Mouse (Mus musculus): ENCODE measurements at regions not wholly inside any gene's neighbourhood (a gene's known extent, or its start where the extent isn't known, plus 50 kb on each side); places are given as distances from the start of the nearest gene placed in this dataset.
"Not testable (repeated sequence)": the region's sequence is repeated elsewhere in the genome, so short reads cannot be mapped to it uniquely, and the experiment has no call there.

- DNase-seq (ENCODE audit: extremely low spot score, low read depth, low spot score): no peak
Observed at GRCm38 (mm10) chr5:28775648-28776359, 308.7 kb upstream of the Shh start.

- no peak for DNase-seq (ENCODE audit: extremely low spot score, low read depth, low spot score)
Observed at GRCm38 (mm10) chr5:28771796-28772195, 304.7 kb upstream of the Shh start.

GRCm38 (mm10) chr5:28756171-28756948 is 289.3 kb upstream of the Shh start:
- DNase-seq (ENCODE audit: extremely low spot score, low read depth, low spot score): no peak

GRCm38 (mm10) chr5:28751821-28752220 is 284.8 kb upstream of the Shh start:
- not testable (repeated sequence) for DNase-seq (ENCODE audit: extremely low spot score, low read depth, low spot score)

GRCm38 (mm10) chr5:28734768-28735167 is 267.7 kb upstream of the Shh start:
- DNase-seq (ENCODE audit: extremely low spot score, low read depth, low spot score): no peak

GRCm38 (mm10) chr5:28722067-28722466 is 255.0 kb upstream of the Shh start:
- DNase-seq (ENCODE audit: extremely low spot score, low read depth, low spot score): no peak

GRCm38 (mm10) chr5:28714978-28715377 is 247.9 kb upstream of the Shh start:
- no peak for DNase-seq (ENCODE audit: extremely low spot score, low read depth, low spot score)

GRCm38 (mm10) chr5:28710517-28710916 is 243.5 kb upstream of the Shh start:
- no peak for DNase-seq (ENCODE audit: extremely low spot score, low read depth, low spot score)

- no peak for DNase-seq (ENCODE audit: extremely low spot score, low read depth, low spot score)
Observed at GRCm38 (mm10) chr5:28709626-28710025, 242.6 kb upstream of the Shh start.

- no peak for DNase-seq (ENCODE audit: extremely low spot score, low read depth, low spot score)
Observed at GRCm38 (mm10) chr5:28704359-28704758, 237.3 kb upstream of the Shh start.

GRCm38 (mm10) chr5:28696966-28697365 is 229.9 kb upstream of the Shh start:
- no peak for DNase-seq (ENCODE audit: extremely low spot score, low read depth, low spot score)

- DNase-seq (ENCODE audit: extremely low spot score, low read depth, low spot score): no peak
Observed at GRCm38 (mm10) chr5:28690110-28690509, 223.1 kb upstream of the Shh start.

- DNase-seq (ENCODE audit: extremely low spot score, low read depth, low spot score): no peak
Observed at GRCm38 (mm10) chr5:28689651-28690050, 222.6 kb upstream of the Shh start.

- DNase-seq (ENCODE audit: extremely low spot score, low read depth, low spot score): no peak
Observed at GRCm38 (mm10) chr5:28689136-28689535, 222.1 kb upstream of the Shh start.

GRCm38 (mm10) chr5:28682821-28683220 is 215.8 kb upstream of the Shh start:
- no peak for DNase-seq (ENCODE audit: extremely low spot score, low read depth, low spot score)

- DNase-seq (ENCODE audit: extremely low spot score, low read depth, low spot score): no peak
Observed at GRCm38 (mm10) chr5:28680311-28680710, 213.3 kb upstream of the Shh start.

GRCm38 (mm10) chr5:28679761-28680160 is 212.7 kb upstream of the Shh start:
- DNase-seq (ENCODE audit: extremely low spot score, low read depth, low spot score): no peak

- DNase-seq (ENCODE audit: extremely low spot score, low read depth, low spot score): no peak
Observed at GRCm38 (mm10) chr5:28630186-28630585, 163.1 kb upstream of the Shh start.

GRCm38 (mm10) chr5:28611885-28612284 is 144.8 kb upstream of the Shh start:
- DNase-seq (ENCODE audit: extremely low spot score, low read depth, low spot score): no peak

- DNase-seq (ENCODE audit: extremely low spot score, low read depth, low spot score): no peak
Observed at GRCm38 (mm10) chr5:28596537-28597314, 129.7 kb upstream of the Shh start.

GRCm38 (mm10) chr5:28571347-28571998 is 104.4 kb upstream of the Shh start:
- no peak for DNase-seq (ENCODE audit: extremely low spot score, low read depth, low spot score)

Measured in hindlimb bud, embryonic 11.5 days (tissue).